8 mouse cellular contexts compared by ENCODE assay signal in the genomic region with DNA sequence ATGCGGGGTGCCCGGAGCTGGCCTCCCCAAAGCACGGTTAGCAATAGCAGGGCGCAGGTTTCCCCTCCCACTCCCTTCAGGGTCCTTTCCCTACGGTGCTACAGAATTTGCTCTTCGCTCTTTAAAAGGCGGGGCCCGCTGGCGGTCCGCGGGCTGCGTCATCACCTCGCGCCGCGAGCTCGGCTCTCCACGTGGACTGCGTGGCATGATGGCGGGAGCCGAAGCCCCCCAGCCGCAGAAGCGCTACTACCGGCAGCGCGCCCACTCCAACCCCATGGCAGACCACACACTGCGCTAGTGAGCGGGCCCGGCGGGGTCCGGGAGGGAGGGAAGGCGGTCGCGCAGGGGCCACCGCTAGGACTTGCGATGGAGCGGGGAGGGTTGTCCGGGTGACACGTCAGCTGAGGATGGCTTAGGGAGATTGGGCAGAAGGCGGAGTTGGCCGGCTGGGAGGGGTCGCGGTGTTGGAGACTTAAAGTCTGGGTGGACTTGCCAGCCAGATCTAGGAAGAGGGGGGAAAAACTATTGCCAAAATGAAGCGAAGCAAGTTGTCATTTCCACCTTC. TPM values are rescaled to one million over a fixed set of nuclear protein-coding genes. Genes with fewer than 3 reads are reported as not detected.
DNase-seq lines count a peak whose midpoint lies in the region; ATAC-seq and TF ChIP-seq lines count a peak whose summit lies in the region.

No protein-coding gene starts in this region.

- intact Hi-C loops in gastrocnemius, adult 2 months (cut with DNase I), result no loop called here
- intact Hi-C loops in left cerebral cortex, adult 2 months (cut with DNase I), result no loop called here

- H3K4me1 ChIP-seq in hindbrain, postnatal 0 days (ENCODE audit: insufficient read depth, low read length), result no peaks in the 10 kb centered on the region

- H3K27ac ChIP-seq in gastrocnemius, adult 2 months, result peak overlapping the region; percentile 88
- H3K27ac ChIP-seq in hindbrain, postnatal 0 days, result peak overlapping the region; percentile 66; the same call in 1 of the 2 replicates
- peak overlapping the region; percentile 76 for H3K27ac ChIP-seq in left cerebral cortex, adult 2 months
- peak overlapping the region; percentile 32; the same call in 1 of the 2 replicates for H3K27ac ChIP-seq in macrophage

- DNase-seq in WW6 (ENCODE audit: low read depth, low spot score), result peak; percentile 83
- DNase-seq in gastrocnemius, adult 2 months, result peak; percentile 92
- DNase-seq in hindbrain, postnatal 0 days (ENCODE audit: low spot score), result peak; percentile 96
- peak; percentile 88 to 89 for DNase-seq in left cerebral cortex, adult 2 months (ENCODE audit: extremely low spot score in 1 of 2, low spot score in 2 of 2)
- DNase-seq in retina, postnatal 7 days (ENCODE audit: low read depth, low spot score), result peak; percentile 84
- peak; percentile 87 for DNase-seq in urinary bladder, adult 2 months (ENCODE audit: low spot score)

- no peaks in the 10 kb centered on the region for H3K27me3 ChIP-seq in hindbrain, postnatal 0 days (ENCODE audit: insufficient read depth, low read length)

- WGBS in hindbrain, postnatal 0 days, result under 1% methylated on average over 44 of the region's 44 CpGs
- WGBS in macrophage (ENCODE audit: missing documents), result 1% methylated on average over 44 of the region's 44 CpGs

- H3K4me3 ChIP-seq in gastrocnemius, adult 2 months, result peak overlapping the region; percentile 89
- peak overlapping the region; percentile 82 for H3K4me3 ChIP-seq in hindbrain, postnatal 0 days (ENCODE audit: low read length)
- peak overlapping the region; percentile 88 for H3K4me3 ChIP-seq in left cerebral cortex, adult 2 months
- H3K4me3 ChIP-seq in macrophage (ENCODE audit: inconsistent target), result peak overlapping the region; percentile 65

- H3K79me2 ChIP-seq in macrophage (ENCODE audit: inconsistent target), result no peaks in the 10 kb centered on the region

- peak overlapping the region; percentile 61 for H3K9ac ChIP-seq in hindbrain, postnatal 0 days (replicated peaks; ENCODE audit: low read length)

- TF ChIP-seq CTCF in gastrocnemius, adult 2 months (IDR thresholded peaks at IDR 0.05), result no peak
- no peak; the same call in 1 of the 2 replicates for TF ChIP-seq CTCF in hindbrain, postnatal 0 days (IDR thresholded peaks at IDR 0.05; ENCODE audit: low read depth)
- no peak; the same call in 1 of the 2 replicates for TF ChIP-seq CTCF in left cerebral cortex, adult 2 months (IDR thresholded peaks at IDR 0.05)

- peak; percentile 84 for ATAC-seq in common myeloid progenitor, adult 5-6 weeks (replicated peaks; ENCODE audit: low read depth, poor library complexity, severe bottlenecking)
- ATAC-seq in hindbrain, postnatal 0 days, result peak; percentile 92

- peak overlapping the region; percentile 100 for H3K4me2 ChIP-seq in hindbrain, postnatal 0 days (ENCODE audit: low read depth, low read length)

- H3K9me3 ChIP-seq in hindbrain, postnatal 0 days (ENCODE audit: low read length), result no peaks in the 10 kb centered on the region

- no peaks in the 10 kb centered on the region for H3K36me3 ChIP-seq in hindbrain, postnatal 0 days (ENCODE audit: insufficient read depth, low read length)
- no peaks in the 10 kb centered on the region for H3K36me3 ChIP-seq in macrophage (ENCODE audit: inconsistent target)

RNA-seq across cellular contexts. Expression of a gene that starts 0.5 kb away (rescaled TPM):
- not detected in 2 replicates for total RNA-seq in common myeloid progenitor, adult 5-6 weeks (2017)
- under 1 TPM; 0.08 TPM for total RNA-seq in gastrocnemius, adult 2 months (2021)
- 0.31 TPM in 1 of 2 replicates, not detected in the other for total RNA-seq in hindbrain, postnatal 0 days (2014; rRNA removed)
- polyA plus RNA-seq in hindbrain, postnatal 0 days (2015; fragmentation: Nextera tagmentation; extraction: Ambion mirVana), result 0.19 TPM in 2 replicates
- total RNA-seq in left cerebral cortex, adult 2 months (2021), result under 1 TPM in 1 of 2 experiments, not detected in 1; 0.21 TPM
- total RNA-seq in macrophage (2018; cell fraction: chromatin; rRNA removed), result under 1 TPM in 4 of 26 experiments, not detected in 22; 0.22 to 0.74 (median 0.40) TPM
- under 1 TPM in 3 of 26 experiments, not detected in 23; 0.05 to 0.09 (median 0.05) TPM for total RNA-seq in macrophage (2018; cell fraction: cytosol; rRNA removed)
- under 1 TPM in 2 of 26 experiments, not detected in 24; 0.30 to 0.31 TPM for total RNA-seq in macrophage (2018; cell fraction: nucleus; rRNA removed)
- not detected in 3 replicates for polyA plus RNA-seq in macrophage (2018)
- 0.78 and 1.1 TPM in 2 replicates for polyA plus RNA-seq in urinary bladder, adult 2 months (2012; rRNA removed)

RNA-seq across cellular contexts. Expression of a gene that starts 0.6 kb away (rescaled TPM):
- 27.4 and 28.0 TPM in 2 replicates for total RNA-seq in common myeloid progenitor, adult 5-6 weeks (2017)
- total RNA-seq in gastrocnemius, adult 2 months (2021), result 10 to 100 TPM in 1 of 2 experiments, 1 to 10 TPM in 1; 9.5 to 10.5 TPM
- total RNA-seq in hindbrain, postnatal 0 days (2014; rRNA removed), result 9.3 and 10.0 TPM in 2 replicates
- polyA plus RNA-seq in hindbrain, postnatal 0 days (2015; fragmentation: Nextera tagmentation; extraction: Ambion mirVana), result 23.8 and 23.9 TPM in 2 replicates
- 10 to 100 TPM; 10.1 to 12.3 TPM for total RNA-seq in left cerebral cortex, adult 2 months (2021)
- 10 to 100 TPM in 12 of 26 experiments, 1 to 10 TPM in 14; 1.7 to 15.1 (median 8.4) TPM for total RNA-seq in macrophage (2018; cell fraction: chromatin; rRNA removed)
- 1 to 10 TPM; 2.8 to 6.3 (median 5.1) TPM for total RNA-seq in macrophage (2018; cell fraction: cytosol; rRNA removed)
- 10 to 100 TPM in 4 of 26 experiments, 1 to 10 TPM in 22; 1.9 to 25.6 (median 5.5) TPM for total RNA-seq in macrophage (2018; cell fraction: nucleus; rRNA removed)
- 3.0 to 14.9 TPM (median 4.6 TPM) in 3 replicates for polyA plus RNA-seq in macrophage (2018)
- 26.9 and 33.6 TPM in 2 replicates for polyA plus RNA-seq in urinary bladder, adult 2 months (2012; rRNA removed)

RNA-seq across cellular contexts. Expression of a gene that starts 6.2 kb away (rescaled TPM):
- total RNA-seq in common myeloid progenitor, adult 5-6 weeks (2017), result 0.14 TPM in 1 of 2 replicates, not detected in the other
- under 1 TPM in 1 of 2 experiments, not detected in 1; 0.11 TPM for total RNA-seq in gastrocnemius, adult 2 months (2021)
- 0.26 and 0.58 TPM in 2 replicates for total RNA-seq in hindbrain, postnatal 0 days (2014; rRNA removed)
- not detected in 2 replicates for polyA plus RNA-seq in hindbrain, postnatal 0 days (2015; fragmentation: Nextera tagmentation; extraction: Ambion mirVana)
- under 1 TPM; 0.36 to 0.77 TPM for total RNA-seq in left cerebral cortex, adult 2 months (2021)
- not detected for total RNA-seq in macrophage (2018; cell fraction: chromatin; rRNA removed)
- total RNA-seq in macrophage (2018; cell fraction: cytosol; rRNA removed), result under 1 TPM in 1 of 26 experiments, not detected in 25; 0.04 TPM
- total RNA-seq in macrophage (2018; cell fraction: nucleus; rRNA removed), result under 1 TPM in 2 of 26 experiments, not detected in 24; 0.32 to 0.56 TPM
- not detected in 3 replicates for polyA plus RNA-seq in macrophage (2018)
- 0.28 and 0.50 TPM in 2 replicates for polyA plus RNA-seq in urinary bladder, adult 2 months (2012; rRNA removed)

RNA-seq across cellular contexts. Expression of a gene that starts 11.2 kb away (rescaled TPM):
- total RNA-seq in common myeloid progenitor, adult 5-6 weeks (2017), result 40.2 and 42.3 TPM in 2 replicates
- 10 to 100 TPM; 15.0 to 28.8 TPM for total RNA-seq in gastrocnemius, adult 2 months (2021)
- 31.4 and 49.0 TPM in 2 replicates for total RNA-seq in hindbrain, postnatal 0 days (2014; rRNA removed)
- 62.4 and 62.7 TPM in 2 replicates for polyA plus RNA-seq in hindbrain, postnatal 0 days (2015; fragmentation: Nextera tagmentation; extraction: Ambion mirVana)
- total RNA-seq in left cerebral cortex, adult 2 months (2021), result 10 to 100 TPM; 30.2 to 30.7 TPM
- 10 to 100 TPM in 17 of 26 experiments, 1 to 10 TPM in 9; 3.0 to 42.6 (median 21.5) TPM for total RNA-seq in macrophage (2018; cell fraction: chromatin; rRNA removed)
- 10 to 100 TPM in 19 of 26 experiments, 1 to 10 TPM in 7; 5.3 to 16.6 (median 11.8) TPM for total RNA-seq in macrophage (2018; cell fraction: cytosol; rRNA removed)
- 10 to 100 TPM in 15 of 26 experiments, 1 to 10 TPM in 11; 4.8 to 36.0 (median 13.1) TPM for total RNA-seq in macrophage (2018; cell fraction: nucleus; rRNA removed)
- 4.9 to 22.2 TPM (median 12.8 TPM) in 3 replicates for polyA plus RNA-seq in macrophage (2018)
- 29.5 and 36.9 TPM in 2 replicates for polyA plus RNA-seq in urinary bladder, adult 2 months (2012; rRNA removed)

RNA-seq across cellular contexts. Expression of a gene that starts 18.1 kb away (rescaled TPM):
- 0.23 TPM in 1 of 2 replicates, not detected in the other for total RNA-seq in common myeloid progenitor, adult 5-6 weeks (2017)
- total RNA-seq in gastrocnemius, adult 2 months (2021), result 1 to 10 TPM in 1 of 2 experiments, under 1 TPM in 1; 0.45 to 1.2 TPM
- 78.3 and 80.1 TPM in 2 replicates for total RNA-seq in hindbrain, postnatal 0 days (2014; rRNA removed)
- 6.7 and 7.0 TPM in 2 replicates for polyA plus RNA-seq in hindbrain, postnatal 0 days (2015; fragmentation: Nextera tagmentation; extraction: Ambion mirVana)
- 10 to 100 TPM; 18.1 to 22.5 TPM for total RNA-seq in left cerebral cortex, adult 2 months (2021)
- total RNA-seq in macrophage (2018; cell fraction: chromatin; rRNA removed), result 1 to 10 TPM in 5 of 26 experiments, under 1 TPM in 7, not detected in 14; 0.23 to 3.5 (median 0.60) TPM
- 1 to 10 TPM in 13 of 26 experiments, under 1 TPM in 13; 0.12 to 3.1 (median 0.78) TPM for total RNA-seq in macrophage (2018; cell fraction: cytosol; rRNA removed)
- total RNA-seq in macrophage (2018; cell fraction: nucleus; rRNA removed), result 1 to 10 TPM in 7 of 26 experiments, under 1 TPM in 15, not detected in 4; 0.14 to 2.0 (median 0.57) TPM
- 1.4 to 1.6 TPM (median 1.5 TPM) in 3 replicates for polyA plus RNA-seq in macrophage (2018)
- 3.5 and 4.9 TPM in 2 replicates for polyA plus RNA-seq in urinary bladder, adult 2 months (2012; rRNA removed)

Comparison
In these comparisons a context has a peak if more than half of its experiments do, and no peak if none do; other contexts are left out.
1. Peak in every context shown above with its lines: DNase-seq, ATAC-seq, H3K4me3 ChIP-seq and H3K27ac ChIP-seq.
2. H3K27ac ChIP-seq: peak in every context shown above with its lines; median percentile 88 in gastrocnemius, adult 2 months; 76 in left cerebral cortex, adult 2 months; 66 in hindbrain, postnatal 0 days; 32 in macrophage.